Mouse (Mus musculus): Measurements from ENCODE around the gene Sh3bp1.

Sh3bp1 gene

DNA sequence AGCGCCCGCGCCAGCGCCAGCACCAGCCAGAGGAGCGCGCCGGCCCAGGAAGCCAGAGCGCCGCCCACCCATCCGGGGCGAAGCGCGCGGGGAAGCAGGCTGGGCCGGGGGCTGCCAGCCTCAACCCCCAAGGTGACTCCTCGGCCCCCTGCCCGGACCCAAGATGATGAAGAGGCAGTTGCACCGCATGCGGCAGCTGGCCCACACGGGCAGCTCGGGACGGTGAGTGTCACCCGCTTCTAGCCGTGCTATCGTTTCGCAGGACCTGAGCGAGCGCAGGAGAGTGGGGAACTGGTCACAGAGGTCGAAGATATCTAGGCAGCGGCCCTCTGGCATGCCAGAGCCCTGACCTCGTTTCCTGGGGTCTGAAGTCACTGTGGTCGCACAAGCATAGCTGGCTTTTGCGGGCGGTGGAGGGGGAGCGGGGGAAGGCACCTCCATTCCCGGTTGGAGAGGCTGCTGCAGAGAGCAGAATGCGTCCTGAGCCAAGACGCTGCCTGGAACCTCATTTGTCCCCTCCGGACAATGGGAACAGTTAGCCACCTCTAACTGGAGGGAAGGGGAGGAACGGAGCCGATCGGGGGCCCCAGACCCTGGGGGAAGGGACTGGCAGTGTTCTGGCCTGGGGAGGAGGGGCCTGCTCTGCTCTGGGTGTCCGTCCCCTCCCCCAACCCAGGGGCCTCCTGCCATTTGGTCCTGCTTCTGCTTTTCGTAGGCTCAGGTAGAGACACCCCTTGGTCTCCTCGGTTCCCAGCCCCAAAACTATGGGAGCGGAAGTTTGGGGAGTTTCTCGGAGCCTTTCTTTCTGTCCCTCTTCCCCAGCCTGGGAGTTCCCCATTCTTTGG lies at the start of gene Sh3bp1:
Gene Sh3bp1 (plus strand): TSS at position 29 of the 845 bp plus-strand sequence.
- DNase-seq, result peak; percentile 64

DNA sequence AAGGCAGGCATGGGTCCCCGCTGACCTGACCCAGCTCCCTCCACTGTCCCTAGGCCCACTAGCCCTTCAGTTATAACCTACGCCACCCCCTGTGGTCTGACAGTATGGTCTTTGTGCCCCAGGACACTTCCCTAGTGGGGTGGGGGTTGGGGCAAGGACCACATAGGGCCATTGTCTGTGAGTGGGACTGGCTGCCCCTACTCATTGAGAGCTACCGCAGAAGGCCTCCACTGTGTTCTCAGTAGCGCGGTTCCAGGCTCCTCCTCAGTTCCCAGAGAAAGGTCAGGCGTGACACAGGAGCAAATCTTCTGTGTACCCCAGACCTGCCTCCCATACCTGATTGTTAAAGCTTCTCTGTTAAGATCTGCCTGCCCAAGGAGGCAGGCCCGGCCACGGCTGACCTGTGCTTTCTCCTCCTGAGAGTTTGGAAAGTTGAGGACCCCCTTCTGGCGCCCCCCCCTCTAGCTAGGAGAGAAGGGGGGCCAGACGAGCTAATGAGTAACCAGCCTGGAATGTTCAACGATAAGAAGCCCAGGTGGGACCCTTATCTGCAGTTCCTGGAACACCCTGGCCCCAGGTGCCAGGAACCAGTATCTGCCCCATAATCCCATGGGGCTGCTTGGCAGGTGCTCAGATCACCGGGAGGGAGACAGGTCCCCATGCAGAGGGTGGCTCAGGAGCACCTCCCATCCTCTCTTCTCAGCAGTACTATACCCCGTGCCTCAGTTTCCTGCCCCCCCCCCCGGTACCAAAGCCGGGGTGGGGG lies 49.3 kb upstream of the Sh3bp1 start:
- DNase-seq, result no peak

DNA sequence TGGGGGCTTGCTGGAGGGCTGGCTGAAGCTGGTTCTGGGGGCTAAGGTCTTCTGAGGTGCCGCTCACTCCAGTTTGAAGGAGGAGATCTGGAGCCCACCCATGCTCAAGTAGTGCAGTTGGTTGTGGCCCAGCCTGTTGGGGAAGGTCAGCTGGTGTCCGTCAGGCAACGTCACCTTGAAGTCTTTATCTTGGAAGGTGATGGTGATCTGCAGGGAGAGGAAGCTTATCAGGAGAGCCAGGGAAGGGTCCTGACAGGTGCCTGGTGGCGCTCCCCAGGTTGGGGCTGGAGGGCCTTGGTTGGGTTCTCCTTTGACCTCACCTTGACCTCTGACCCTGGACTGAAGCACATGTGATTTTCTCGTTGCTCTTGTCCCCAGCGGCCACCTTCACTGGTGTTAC lies 48.6 kb upstream of the Sh3bp1 start:
- DNase-seq, result no peak

DNA sequence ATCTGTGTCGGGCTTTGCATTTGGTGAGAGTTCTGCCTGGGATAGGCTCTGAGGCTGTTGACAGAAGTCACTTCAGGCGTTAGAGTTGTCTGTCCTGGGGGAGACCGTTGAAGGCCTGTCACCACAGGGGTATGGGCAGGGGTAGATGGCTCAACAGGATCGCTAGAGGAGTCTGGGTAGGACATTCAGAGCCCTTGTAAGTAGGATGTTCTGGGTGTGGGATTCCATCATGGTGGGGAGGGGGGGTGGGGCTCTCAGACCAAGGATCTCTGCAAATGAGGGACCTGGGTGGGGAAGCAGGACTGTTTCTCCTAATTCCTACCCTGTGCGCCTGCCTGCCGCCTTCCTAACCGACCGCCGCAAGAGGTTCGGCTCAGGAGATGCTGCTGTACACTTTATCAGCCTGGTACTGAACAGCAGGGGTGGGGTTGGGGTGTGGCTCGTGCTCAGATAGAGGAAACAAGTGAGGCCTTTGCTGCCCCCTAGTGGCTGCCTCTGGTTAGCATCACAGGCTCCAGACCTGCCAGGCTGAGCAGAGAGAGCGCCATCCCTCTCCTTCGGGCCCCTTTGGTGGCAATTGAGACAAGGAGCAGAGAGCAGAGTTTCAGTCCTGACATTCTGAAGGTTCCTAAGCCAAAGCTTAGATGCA lies 47.9 kb upstream of the Sh3bp1 start:
- DNase-seq, result peak; percentile 89

DNA sequence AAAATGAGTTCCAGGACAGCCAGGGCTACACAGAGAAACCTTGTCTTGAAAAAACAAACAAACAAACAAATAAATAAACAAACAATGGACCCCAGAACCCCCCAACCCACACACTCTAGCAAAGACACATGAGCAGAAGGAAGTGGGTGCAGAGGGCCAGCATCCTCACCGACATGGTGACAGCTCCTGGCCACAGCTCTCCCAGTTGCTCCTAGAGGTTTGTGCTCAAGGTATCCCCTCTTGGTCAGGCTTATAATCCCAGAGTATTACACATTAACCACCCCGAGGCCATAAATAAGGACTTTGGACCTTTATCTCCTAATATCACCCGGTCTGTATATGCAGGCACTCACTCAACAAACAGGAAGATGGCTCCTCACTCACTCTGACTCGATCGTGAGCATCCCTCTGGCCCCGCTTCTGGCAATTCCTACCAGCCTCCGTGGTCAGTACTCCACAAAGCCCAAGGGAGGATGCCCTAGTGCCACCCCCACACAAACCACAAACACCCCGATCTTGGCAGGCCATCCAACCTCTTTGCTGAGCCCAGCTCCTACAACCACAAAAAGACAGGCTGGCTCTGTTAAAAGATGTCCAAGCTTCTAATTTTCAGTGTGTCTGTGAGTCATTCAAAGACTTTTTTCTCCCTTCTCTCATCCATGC lies 44.1 kb upstream of the Sh3bp1 start, which contains the start of gene Lgals2:
Gene Lgals2 (minus strand): TSS at position 227 of the 663 bp plus-strand sequence.
- DNase-seq, result no peak

DNA sequence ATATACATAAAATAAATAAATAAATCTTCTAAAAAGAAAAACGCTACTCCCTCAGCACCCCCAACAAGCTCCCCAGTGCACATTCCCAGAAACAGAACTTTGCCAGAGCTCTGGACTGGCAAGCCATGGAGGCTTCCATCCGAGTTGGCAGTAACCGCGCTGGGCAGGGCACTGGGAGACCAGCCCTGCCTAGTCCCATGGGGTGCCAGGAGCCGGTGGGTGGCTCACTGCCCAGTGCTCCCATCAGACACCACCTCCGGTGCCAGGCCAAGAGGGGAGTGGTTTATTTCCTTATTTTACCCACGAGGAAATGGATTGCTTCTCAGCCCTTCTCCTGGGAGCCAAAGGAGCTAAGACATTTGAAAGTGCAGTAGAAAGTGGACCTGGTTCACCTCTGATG lies 42.6 kb upstream of the Sh3bp1 start:
- peak; percentile 69 for DNase-seq

DNA sequence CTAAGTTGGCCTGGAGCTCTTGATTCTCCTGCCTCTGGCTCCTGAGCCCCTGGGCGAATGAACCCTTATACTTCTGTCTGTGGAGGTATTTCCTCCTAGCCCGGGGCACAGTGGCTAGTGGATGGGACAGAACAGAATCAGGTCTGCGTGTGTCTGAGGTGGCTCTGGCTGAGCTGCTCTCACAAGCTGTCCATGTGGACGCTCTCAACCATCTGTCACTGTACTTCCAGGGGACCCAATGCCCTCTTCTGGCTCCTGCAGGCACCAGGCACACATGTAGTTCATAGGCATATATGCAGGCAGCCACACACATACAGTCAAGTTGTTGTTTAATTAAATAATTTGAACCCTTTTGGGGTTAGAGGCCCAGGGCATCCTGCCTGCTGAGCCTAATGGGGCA lies 40.3 kb upstream of the Sh3bp1 start:
- no peak for DNase-seq

DNA sequence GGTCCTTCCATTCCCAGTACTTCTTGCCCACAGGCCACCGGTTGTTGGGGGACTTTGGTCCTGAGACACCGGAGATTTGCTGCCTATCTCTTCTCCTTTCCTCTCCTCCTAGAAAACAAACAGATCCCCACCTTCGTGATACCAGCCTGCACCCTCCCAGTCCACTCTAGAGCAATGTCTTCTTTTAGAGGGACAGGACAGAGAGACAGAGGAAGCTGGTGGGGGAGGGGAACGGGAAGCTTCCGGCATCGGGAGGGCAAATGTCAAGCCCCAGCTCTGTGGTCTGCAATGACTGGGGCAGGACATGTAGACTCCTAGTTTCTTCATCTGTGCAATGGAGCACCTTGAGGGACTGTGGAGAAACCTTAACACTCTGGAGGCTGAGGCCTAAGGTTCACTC lies 39.9 kb upstream of the Sh3bp1 start:
- no peak for DNase-seq

DNA sequence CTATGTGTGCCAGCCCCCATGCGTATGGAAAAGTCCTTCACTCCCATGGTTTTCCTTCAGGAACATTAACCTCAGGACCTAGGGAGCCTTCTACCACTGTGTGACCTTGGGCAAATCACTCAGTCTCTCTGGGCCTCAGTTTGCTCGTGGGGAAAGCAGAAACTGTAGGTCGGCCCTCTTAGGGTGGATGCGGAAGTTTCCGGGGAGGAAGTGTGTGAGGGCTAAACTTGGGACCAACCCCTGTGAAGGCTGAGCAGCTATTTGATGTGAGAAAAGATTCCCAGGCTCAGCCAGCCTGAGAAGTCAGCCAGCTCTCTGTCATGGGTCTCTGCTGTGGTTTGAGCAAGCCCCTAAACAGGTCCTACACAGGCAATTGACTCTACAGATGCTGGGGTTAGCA lies 37.3 kb upstream of the Sh3bp1 start:
- DNase-seq, result no peak

DNA sequence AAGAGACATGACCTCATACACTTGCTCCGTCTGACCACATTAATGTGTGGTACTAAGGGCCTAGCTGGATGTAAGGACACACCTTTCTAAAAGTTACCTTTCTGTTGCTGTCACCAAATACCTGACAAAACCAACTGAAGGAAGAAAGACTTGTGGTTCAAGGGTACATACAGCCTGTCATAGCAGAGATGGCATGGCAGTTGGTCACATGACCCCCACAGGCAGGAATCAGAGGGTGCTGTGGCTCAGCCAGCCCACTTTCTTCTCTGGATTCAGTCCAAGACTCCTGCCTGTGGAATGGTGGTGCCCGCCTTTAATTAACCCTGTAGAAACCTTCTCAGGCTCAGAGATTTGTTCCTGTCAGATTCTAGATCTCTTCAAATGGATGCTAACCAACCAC lies 36.4 kb upstream of the Sh3bp1 start:
- no peak for DNase-seq

DNA sequence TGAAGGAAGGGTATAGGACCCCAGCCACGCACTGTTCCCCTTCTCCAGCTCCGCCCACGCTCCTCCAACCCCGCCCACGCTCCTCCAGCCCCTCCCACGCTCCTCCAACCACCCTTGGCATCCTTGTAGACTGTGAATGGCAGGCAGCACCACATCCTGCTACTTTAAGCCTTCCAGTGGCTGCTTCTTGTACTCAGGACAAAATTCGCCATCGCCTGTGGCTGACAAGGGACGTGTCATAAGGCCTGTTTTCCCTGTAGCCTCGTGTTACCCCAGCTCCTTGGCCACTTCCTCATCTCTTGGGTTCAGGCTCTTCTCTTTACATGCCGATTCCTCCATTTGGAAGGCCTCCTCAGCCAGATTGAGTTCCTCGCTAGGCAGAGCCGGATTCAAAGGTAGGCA lies 35.7 kb upstream of the Sh3bp1 start:
- DNase-seq, result no peak

DNA sequence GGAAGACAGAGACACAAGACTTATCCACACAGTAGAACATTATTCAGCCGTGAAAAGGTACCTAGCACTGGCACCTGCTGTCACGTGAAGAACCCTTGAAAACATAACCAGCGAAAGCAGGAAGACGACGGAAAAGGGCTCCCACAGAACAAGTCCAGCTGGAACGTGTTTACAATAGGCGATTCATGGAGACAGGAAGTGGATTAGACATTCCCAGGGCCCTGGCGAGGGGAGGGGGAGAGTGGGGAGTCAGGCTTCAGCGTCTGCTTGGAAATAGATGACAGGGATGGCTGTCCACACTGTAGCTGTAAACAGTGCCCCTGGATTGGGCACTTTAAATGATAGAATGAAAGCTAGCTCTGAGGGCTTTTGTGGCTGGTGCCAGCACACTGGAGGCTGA lies 31.2 kb upstream of the Sh3bp1 start:
- no peak for DNase-seq

DNA sequence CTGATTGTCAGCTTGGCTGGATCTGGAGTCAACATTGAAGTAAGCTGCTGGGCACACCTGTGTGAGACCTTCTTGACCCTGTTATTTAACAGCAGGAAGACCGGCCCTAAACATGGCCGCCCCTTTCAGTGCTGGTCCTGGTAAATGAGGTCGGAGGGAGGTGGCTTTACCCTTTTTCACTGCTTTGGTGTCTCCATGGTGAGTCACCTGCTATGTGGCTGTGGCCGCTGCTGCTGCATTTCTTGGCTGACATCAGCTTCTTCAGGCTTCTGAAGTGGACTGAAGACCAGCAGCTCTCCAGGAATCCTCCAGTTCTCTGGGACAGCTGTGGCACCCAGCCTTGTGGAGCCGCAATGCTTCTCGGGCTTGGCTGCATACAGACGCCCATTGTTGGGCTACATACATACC lies 30.7 kb upstream of the Sh3bp1 start:
- no peak for DNase-seq

DNA sequence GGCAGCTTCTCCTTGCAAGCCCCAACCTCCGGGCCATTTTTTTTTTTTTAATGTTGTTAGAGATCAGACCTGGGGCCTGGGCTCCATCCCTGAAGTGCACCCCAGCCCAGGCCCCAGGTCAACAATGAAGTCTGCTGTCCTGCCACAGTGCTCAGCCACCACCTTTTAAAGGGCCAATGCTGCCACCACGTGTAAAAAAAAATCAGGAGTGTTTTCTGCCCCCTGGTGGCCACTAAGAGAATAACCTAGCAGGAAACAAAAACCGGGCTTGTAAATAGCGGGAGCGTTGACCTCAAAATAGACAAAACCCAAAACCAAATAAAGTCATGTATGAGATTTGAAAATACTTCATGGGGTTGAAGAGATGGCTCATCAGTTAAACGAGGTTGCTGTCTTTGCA lies 29.8 kb upstream of the Sh3bp1 start:
- DNase-seq, result peak; percentile 42

DNA sequence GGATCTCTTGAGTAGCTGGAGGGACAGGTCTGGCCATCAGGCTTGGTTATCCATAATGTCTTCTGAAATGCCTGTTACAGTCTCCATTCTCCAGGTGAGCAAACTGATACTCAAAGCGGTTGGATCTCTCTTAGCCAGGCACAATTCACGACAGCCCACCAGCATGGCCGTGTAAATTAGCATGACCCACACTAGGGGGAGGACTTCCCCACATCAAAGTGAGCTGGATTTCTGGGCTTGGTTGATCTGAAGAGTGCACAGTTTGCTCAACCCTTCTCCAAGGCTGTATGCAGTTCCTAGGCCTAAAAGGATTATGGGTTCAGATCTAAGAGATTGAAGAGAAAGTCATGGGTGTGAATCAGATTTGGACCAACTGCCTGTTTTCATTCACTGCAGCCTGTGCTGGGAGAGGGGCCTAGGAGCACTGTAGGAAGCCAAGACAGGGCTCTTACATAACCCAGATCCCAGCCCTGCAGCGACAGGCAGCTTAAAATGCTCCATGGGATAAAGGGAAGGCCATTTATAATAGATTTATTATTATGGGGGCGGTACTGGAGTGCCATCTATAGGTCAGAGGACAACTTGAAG lies 27.5 kb upstream of the Sh3bp1 start:
- DNase-seq, result no peak

DNA sequence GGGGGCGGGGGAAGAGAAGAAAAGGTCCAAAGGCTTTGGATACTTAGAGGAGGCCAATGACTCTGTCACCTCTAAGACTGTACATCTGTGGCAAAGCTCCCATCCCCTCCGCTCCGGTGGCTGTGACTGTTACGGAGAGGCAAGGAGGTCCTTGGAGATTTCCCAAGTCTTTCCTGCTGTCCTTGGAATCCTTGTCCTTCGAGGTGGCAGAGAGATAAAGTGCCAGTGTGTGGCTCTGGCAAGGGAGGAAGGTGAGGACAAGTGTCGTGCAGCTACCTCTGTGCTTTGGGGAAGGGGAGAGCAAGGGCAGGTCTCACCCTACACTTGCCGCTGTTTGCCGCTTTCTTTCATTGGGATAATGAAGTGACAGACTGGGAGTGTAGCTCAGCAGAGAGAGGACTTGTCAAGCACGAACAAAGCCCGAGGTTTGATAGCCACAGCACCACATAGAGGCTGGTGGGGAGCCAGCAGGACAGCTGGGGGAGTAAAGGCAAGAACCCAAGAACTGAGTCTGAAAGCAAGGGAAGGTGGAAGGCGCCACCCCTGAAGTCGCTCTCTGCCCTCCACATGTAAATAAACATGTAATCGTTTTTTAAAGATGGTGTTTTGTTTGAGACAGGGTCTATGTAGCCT lies 25.6 kb upstream of the Sh3bp1 start:
- no peak for DNase-seq

DNA sequence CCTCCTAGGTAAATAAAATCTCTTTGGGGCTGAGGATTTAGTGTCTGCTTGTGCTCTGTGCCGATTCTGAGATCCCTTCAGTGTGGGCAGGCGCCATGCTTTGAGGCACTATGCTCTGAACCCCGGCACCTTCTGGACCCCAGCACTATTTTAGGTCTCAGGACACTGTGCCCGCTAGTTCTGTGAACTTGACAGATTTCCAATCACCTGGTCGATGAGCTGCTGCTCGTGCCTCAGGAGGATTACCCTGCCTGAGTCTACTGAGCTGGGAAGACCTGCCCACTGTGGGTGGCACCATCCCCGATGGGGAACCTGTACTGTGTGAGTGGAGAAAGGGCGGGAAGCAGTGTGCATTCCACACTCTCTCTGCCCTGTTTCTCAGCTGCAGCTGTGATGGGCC lies 24.6 kb upstream of the Sh3bp1 start:
- no peak for DNase-seq

DNA sequence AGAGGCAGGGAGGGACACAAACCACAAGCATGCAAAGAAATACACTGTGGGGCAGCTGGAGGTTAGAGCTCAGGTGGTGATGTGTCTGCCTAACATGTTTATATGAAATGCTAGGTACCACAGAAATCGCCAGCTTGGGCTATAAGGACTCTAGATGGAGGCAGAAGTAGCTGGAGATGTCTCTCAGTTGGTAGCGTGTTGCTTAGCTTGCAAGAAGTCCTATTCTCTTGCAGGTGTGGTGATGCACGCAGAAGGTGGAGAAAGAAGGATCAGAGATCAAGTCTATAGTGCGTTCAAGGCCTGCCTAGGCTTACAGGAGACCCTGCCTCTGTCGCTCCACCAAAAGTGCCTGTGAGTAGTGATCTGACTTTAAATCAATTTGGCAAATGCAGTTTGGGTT lies 24.0 kb upstream of the Sh3bp1 start:
- no peak for DNase-seq

DNA sequence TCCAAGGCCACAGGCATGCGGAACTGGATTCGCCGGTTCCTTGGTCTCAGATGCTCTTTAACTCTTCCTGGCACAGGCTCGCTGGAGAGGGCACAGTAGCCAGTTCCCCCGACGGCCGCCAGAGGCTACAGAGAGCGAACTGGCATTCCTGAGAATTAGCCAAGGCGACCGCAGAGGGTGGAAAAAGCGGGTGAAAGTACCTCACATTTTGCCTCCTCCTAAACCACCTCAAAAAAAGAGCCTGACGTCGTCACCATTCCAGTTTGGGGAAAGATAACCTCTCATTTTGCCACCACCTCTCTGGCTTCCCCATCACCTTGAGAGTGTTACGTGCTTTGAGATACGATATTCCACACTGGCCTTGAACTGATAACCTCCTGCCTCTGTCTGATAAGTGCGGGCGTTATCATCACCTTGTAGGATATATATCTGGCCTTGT lies 23.3 kb upstream of the Sh3bp1 start:
- peak; percentile 78 for DNase-seq

DNA sequence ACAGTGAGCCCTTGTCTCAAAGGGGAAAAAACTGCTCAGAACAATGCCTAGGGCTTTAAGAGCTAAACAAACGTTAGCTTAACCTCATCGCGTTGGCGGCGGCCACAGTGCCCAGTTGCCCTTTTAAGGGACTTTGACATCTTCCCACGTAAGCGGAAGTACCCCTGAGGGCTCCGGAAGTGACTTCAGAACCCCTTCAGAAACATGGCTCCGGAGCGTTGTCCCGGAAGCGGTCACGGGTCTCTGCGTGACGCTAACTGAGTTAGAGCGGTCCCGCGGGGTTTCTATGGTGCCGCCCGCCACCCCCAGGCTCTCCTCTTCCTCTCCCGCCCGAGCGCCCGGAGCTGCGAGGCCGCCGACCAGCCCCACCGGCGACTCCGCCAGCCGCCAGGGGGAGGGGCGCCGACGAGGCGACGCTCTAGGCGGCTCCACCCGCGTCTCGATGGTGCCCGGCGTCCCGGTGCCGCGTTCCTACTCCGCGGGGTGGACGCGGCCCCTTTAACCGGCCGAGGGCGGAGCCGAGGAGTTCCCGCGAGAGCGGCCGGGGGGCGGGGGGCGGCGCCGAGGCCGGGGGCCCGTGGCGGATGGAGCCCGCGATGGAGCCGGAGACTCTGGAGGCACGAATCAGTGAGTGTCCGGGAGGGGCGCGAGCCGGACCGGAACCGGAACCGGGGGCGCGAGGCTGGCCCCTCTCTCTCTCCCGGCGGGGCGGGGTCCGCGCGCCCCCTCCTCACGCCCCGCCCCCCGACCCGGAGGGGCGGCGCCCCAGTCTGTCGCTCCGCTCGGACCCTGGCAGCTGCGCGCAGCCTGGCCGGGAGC lies 22.4 kb upstream of the Sh3bp1 start, which contains the start of gene Gga1:
Gene Gga1 (plus strand): TSS at position 200 of the 819 bp plus-strand sequence.
- peak; percentile 95 for DNase-seq

DNA sequence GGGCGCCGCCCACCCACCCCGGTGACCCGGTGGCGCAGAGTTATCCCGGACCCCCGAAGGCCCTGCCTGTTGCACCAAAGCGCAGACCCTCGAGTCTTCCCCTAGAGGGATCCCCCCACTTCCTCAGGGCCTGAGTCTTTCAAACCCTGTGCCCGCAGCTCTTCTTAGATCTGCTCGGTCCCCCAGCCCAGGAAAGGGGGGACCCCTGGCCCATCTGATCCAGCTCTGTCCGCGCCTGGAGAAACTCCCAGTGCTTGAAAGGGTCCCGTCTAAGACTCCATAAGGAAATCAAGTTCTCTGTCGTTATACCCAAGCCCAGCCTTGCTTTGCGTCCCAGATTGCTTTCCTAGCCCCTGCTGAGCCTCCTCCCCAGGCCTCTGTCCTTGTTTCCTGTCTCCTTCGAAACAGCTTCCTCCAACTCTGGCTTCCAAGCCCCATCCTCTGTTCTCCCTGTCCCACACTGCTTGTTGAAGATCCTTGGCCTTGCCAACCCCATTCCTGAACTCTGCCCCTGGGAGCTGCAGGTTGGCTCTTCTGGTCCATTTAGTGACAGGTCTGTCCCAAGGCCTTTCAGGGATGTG lies 21.7 kb upstream of the Sh3bp1 start:
- no peak for DNase-seq
